Mouse (Mus musculus) embryonic fibroblast, embryonic 13.5 days (primary cell): Measurements from ENCODE around the gene Lamc3.

Experiments
- CTCF ChIP-seq: IDR thresholded peaks from 2 replicates; pipeline ENCODE4 v1.5.1; 2011; ENCODE audit warnings: mild to moderate bottlenecking, control low read depth, low read length, moderate library complexity, borderline replicate concordance; ENCODE audit not compliant: insufficient read depth
- POLR2A ChIP-seq: IDR thresholded peaks from 2 replicates; pipeline ENCODE4 v1.6.1; 2011; ENCODE audit warnings: low read depth, mild to moderate bottlenecking, control low read depth, low read length, moderate library complexity

DNA sequence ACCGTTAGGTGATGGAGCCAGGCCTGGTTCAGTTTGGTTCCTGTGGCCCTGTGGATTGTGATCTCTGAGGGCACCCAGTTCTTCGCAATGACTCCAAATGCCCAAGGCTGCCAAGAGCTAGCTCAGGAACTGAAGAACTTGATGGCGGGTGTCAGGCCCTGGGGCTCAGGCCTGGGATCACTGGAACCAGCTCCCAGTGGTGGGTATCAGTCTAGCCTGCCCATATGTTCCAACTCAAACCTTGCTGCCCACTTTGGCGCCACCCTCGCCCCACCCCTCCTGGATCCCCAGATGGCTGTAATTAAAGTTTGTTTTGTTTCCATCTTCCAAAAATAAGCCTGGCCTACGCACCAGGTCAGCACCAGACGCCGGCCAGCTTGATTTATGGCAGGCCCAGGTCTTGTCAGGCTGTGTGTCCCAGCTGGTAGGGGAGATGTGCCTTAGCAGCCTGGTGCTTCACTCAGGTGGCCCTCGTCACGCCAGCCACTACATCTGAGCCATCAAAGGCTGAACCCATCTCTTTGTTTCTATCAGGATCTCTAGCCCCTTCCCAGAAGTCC lies 6.1 kb downstream of the Lamc3 start:
- TF ChIP-seq CTCF (no peak), POLR2A (no peak)
